Mouse (Mus musculus) G1E (cell line): ENCODE results near the gene Rab5if.

Experiments used
- CTCF ChIP-seq: IDR thresholded peaks from 2 replicates; pipeline ENCODE4 v1.5.1; 2012; ENCODE audit warnings: low read depth, low read length, inconsistent platforms, mixed read lengths
- GATA1 ChIP-seq: IDR thresholded peaks from 2 replicates; pipeline ENCODE4 v1.6.1; 2012; ENCODE audit warnings: borderline replicate concordance, low read length, inconsistent platforms, mixed read lengths
- POLR2AphosphoS5 ChIP-seq: IDR thresholded peaks from 2 replicates; pipeline ENCODE4 v1.6.1; 2012; ENCODE audit warnings: low read depth, low read length, inconsistent platforms; ENCODE audit not compliant: insufficient replicate concordance
- TAL1 ChIP-seq: conservative IDR thresholded peaks from 2 replicates; pipeline ENCODE4 v1.6.1; 2012; ENCODE audit warnings: low read depth, low read length, inconsistent platforms, mixed read lengths

GRCm38 (mm10) chr2:156850505-156850904 is 12.4 kb upstream of the Rab5if start:
- TF ChIP-seq CTCF (no peak), POLR2AphosphoS5 (no peak), GATA1 (no peak), TAL1 (no peak)
